Mouse (Mus musculus) forebrain, embryonic 13.5 days (tissue): ENCODE measurements around the gene Filip1l. TPM values are rescaled to one million over a fixed set of nuclear protein-coding genes. Genes with fewer than 3 reads are reported as not detected.

Experiments used
- ATAC-seq: fragments of 200-750 bp; cut with Nextera tagmentation; 2 replicates; pipeline ENCODE4 v1.8.0; 2017
- H3K27ac ChIP-seq: fragments of 300-500 bp; sonication (generic); 2 replicates; pipeline ENCODE4 v1.5.1; 2015; ENCODE audit warnings: inconsistent platforms, mild to moderate bottlenecking, moderate library complexity
- H3K27me3 ChIP-seq: fragments of 300-500 bp; sonication (generic); 2 replicates; pipeline ENCODE4 v1.6.1; 2015; ENCODE audit warnings: mild to moderate bottlenecking, inconsistent platforms
- H3K36me3 ChIP-seq: fragments of 300-500 bp; sonication (generic); 2 replicates; pipeline ENCODE4 v1.6.1; 2015; ENCODE audit warnings: mild to moderate bottlenecking, inconsistent platforms; ENCODE audit not compliant: poor library complexity, severe bottlenecking
- H3K4me1 ChIP-seq: fragments of 300-500 bp; sonication (generic); 2 replicates; pipeline ENCODE4 v1.6.1; 2015; ENCODE audit warnings: inconsistent platforms
- H3K4me2 ChIP-seq: fragments of 300-500 bp; sonication (generic); 2 replicates; pipeline ENCODE4 v1.6.1; 2015; ENCODE audit warnings: inconsistent platforms, mild to moderate bottlenecking, moderate library complexity
- H3K4me3 ChIP-seq: fragments of 300-500 bp; sonication (generic); 2 replicates; pipeline ENCODE4 v1.5.1; 2015; ENCODE audit warnings: mild to moderate bottlenecking, inconsistent platforms
- H3K9ac ChIP-seq: fragments of 300-500 bp; sonication (generic); 2 replicates; pipeline ENCODE4 v1.6.1; 2015; ENCODE audit warnings: mild to moderate bottlenecking, inconsistent platforms
- H3K9me3 ChIP-seq: fragments of 300-500 bp; sonication (generic); replicated peaks from 2 replicates; pipeline ENCODE4 v1.6.1; 2016; ENCODE audit warnings: inconsistent platforms
- WGBS: fragments of 180-500 bp; shearing (Covaris S2); methylation state at CpG from one replicate; pipeline ENCODE4 v1.1.7; 2015; 5-methylcytosine and 5-hydroxymethylcytosine counted together
- polyA plus RNA-seq: library from polyadenylated mRNA; unstranded; fragments of >200 nt; fragmentation: Nextera tagmentation; extraction: Ambion mirVana; gene quantifications from 2 replicates; pipeline ENCODE4 v1.2.1, GENCODE M21; 2015

Gene Filip1l
- polyA plus RNA-seq, 1 experiment from 2014 or later: 1.9 TPM

DNA sequence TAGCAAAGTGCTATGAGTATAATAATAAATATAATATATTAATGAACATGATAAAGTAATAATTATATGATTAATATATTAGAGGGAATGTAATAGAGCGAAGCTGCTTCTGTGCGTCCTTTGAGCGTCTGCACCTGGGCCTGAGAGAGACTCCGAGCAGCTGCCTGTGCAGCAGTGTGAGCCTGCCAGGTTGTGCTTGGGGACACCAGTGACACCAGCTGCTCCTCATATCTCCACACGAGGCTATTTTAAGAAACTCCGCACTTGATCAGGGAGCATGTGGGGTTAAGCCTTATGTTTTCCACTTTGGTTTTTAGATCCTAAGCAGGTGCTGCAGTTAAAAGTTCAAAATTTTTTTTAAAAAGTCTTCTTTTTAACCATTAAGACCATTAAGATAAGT is 4.1 kb downstream of the Filip1l start:
- no peak overlapping the region for H3K27ac ChIP-seq
- ATAC-seq: no peak
- H3K27me3 ChIP-seq: no peaks in the 10 kb centered on the region
- peaks cover 7% of the 10 kb centered on the region; the same call in 1 of the 2 replicates for H3K4me1 ChIP-seq
- no peaks in the 10 kb centered on the region for H3K9me3 ChIP-seq
- WGBS: 84% methylated on average over 6 of the region's 6 CpGs
- H3K4me3 ChIP-seq: no peak overlapping the region
- H3K36me3 ChIP-seq: no peaks in the 10 kb centered on the region
- no peak overlapping the region for H3K4me2 ChIP-seq
- H3K9ac ChIP-seq: no peak overlapping the region

DNA sequence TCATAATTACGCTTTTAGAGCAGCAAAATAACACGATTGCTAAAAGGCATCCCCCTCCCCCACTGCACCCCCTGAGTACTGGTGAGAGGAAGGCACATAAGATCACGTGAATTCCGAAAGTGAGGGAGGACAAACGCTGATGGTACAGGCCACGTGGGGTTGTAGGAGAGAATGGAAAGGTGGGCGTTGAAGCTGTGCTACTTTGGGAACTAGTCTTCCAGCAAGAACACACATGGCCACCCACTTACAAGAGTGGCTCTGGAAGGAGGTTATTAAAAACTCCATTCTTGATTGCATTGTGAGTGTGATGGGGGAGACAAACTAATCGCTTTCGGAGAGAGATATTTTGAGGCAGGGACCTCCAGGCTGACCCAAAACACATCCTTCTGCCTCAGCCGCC is 6.4 kb downstream of the Filip1l start:
- Histone ChIP-seq H3K36me3 (no peaks in the 10 kb centered on the region), H3K27ac (no peak overlapping the region), H3K9me3 (no peaks in the 10 kb centered on the region), H3K9ac (no peak overlapping the region), H3K4me1 (peaks cover 5% of the 10 kb centered on the region; the same call in 1 of the 2 replicates), H3K4me2 (no peak overlapping the region), H3K27me3 (no peaks in the 10 kb centered on the region), H3K4me3 (no peak overlapping the region)
- WGBS: 87% methylated on average over 10 of the region's 10 CpGs
- ATAC-seq: no peak

DNA sequence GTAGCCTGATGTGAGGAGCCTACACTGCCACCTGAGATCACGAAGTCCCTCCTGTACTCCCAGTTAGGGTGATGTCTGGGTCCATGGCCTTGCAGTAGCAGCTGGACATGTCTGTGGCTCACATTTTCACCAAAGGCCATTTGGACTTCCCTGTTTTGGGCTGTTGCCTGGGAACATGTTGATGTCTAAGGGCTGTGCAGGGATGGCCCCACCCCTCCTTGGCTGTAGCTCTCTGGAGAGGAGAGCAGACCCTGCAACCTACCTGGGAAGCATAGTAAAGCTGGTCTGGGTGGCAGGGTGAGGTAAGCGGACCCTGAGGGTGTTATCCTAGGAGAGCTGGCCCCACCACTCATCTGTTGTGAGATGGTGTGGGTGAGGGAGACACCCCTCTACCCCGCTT is 7.9 kb downstream of the Filip1l start:
- ATAC-seq: no peak
- Histone ChIP-seq H3K4me2 (no peak overlapping the region), H3K9me3 (no peaks in the 10 kb centered on the region), H3K4me3 (no peak overlapping the region), H3K9ac (no peak overlapping the region), H3K36me3 (no peaks in the 10 kb centered on the region), H3K27ac (no peak overlapping the region), H3K4me1 (peaks cover 5% of the 10 kb centered on the region; the same call in 1 of the 2 replicates), H3K27me3 (no peaks in the 10 kb centered on the region)
- 91% methylated on average over 3 of the region's 3 CpGs for WGBS

DNA sequence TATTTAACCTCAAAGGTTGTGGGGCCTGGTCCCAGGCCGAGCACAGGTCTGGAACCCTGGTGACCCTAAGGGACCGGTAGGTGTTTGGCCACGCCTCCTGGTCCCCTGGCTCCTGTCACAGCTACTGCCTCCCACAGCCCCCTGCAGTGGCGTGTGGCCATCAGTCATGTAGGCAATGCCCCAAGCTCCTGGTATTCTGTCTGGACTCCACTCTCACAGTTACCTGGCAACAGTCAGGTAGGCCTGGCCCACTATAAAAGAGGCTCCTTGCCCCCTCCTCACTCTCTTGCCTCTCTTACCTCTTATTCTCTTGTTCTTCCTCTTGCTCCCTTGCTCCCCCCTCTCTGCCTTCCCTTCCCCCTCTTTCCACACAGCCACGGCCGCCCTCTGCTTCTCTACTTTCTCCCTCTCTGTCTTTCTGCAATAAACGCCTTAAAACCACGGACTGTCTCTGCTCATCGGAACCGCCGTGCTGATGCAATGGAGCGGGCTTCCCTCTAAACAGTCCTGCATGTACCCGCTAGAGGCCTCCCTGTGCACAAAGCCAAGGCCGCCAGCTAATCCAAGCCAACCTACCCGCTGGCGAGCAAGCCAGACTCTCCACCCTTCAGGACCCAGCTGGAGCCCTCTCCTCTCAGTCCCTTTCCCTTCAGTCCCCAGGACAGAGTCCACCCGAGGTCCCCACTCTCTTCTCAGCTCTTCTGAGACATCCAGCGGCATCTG is 9.9 kb downstream of the Filip1l start:
- Histone ChIP-seq H3K27ac (no peak overlapping the region), H3K4me3 (no peak overlapping the region), H3K9ac (no peak overlapping the region), H3K36me3 (no peaks in the 10 kb centered on the region), H3K9me3 (no peaks in the 10 kb centered on the region), H3K27me3 (no peaks in the 10 kb centered on the region), H3K4me1 (peaks cover 5% of the 10 kb centered on the region; the same call in 1 of the 2 replicates), H3K4me2 (peak overlapping the region; percentile 36)
- peak; percentile 90 for ATAC-seq
- WGBS: 29% methylated on average over 18 of the region's 18 CpGs

DNA sequence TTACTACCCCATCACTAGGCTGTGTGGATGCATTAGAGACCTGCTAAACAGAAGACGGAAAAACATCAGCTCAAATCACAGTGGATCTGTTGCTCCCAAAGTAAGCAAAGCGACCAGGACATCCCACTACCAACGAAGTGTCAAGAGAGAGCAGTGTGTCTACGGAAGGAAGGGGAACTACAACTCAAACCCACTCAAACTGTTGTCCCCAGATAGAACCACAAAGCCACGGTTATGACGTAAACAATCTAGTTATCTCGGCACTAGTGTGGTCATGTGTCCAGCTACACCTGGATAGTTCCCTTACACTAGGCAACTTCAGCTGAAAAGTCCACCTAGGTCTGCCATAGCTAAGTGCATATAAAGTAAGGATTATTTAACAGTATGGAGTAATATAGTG is 11.6 kb downstream of the Filip1l start:
- no peak overlapping the region for H3K4me3 ChIP-seq
- H3K4me1 ChIP-seq: peaks cover 5% of the 10 kb centered on the region; the same call in 1 of the 2 replicates
- ATAC-seq: no peak
- H3K27ac ChIP-seq: no peak overlapping the region
- no peaks in the 10 kb centered on the region for H3K9me3 ChIP-seq
- 93% methylated on average over 7 of the region's 7 CpGs for WGBS
- H3K9ac ChIP-seq: no peak overlapping the region
- no peak overlapping the region for H3K4me2 ChIP-seq
- no peaks in the 10 kb centered on the region for H3K27me3 ChIP-seq
- H3K36me3 ChIP-seq: no peaks in the 10 kb centered on the region

DNA sequence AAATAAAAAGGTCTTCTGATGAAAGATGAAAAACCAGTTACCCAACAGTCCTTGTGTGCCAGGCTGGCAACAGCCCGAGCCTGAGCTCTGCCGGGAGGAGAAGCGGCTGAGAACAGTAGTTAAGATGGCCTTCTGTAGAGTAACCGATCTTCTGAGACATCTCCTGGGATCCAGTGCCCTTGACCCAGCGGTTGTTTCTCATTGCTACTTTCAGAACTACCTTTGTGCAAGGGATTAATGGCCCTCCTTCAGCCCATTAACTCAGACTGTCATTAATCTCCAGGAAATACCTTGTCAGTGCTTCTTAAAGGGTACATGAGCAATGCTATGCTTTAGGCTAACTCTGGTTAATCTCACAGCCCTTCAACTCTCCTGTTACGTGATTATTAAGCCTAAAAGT is 13.2 kb downstream of the Filip1l start:
- ATAC-seq: no peak
- H3K27me3 ChIP-seq: no peaks in the 10 kb centered on the region
- H3K4me2 ChIP-seq: no peak overlapping the region
- no peaks in the 10 kb centered on the region for H3K9me3 ChIP-seq
- H3K27ac ChIP-seq: no peak overlapping the region
- peaks cover 5% of the 10 kb centered on the region; the same call in 1 of the 2 replicates for H3K4me1 ChIP-seq
- WGBS: 83% methylated on average over 6 of the region's 6 CpGs
- H3K36me3 ChIP-seq: no peaks in the 10 kb centered on the region
- no peak overlapping the region for H3K9ac ChIP-seq
- H3K4me3 ChIP-seq: no peak overlapping the region

DNA sequence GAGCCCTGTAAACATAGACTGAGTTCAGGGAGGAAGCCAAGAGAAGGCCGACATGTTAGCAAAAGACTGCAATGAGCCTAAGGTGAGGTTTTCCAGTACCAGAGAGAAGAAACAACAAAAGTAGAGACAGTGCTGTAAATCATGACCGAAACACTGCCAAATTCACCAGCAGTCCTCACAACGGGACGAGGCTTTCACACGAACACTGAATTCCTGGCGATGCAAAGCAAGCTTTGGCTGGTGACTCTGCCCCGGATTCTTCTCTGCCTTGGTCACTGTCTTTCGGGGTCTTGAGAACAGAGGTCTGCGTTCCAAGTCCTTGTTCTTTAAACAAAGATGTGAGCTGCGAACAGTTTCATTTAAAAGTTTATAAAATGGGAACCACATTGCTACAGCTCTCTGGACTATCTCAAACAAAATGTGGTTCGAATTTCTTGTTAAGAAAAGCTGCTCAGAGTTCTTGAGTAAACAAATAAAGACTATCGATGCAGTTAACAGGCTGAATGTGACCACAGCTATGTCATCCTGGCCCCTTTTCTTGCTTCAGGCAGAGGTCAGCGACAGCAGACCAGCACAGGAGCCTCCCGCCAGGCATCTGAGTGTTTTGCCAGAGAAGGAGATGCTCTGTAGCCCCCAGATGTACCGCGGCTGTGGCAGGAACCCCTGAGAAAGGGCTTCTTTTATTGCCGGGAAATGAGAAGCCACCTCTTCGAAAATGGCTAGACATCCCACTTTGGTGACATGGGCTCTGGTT is 14.2 kb downstream of the Filip1l start:
- no peaks in the 10 kb centered on the region for H3K36me3 ChIP-seq
- H3K27me3 ChIP-seq: no peaks in the 10 kb centered on the region
- H3K4me1 ChIP-seq: peaks cover 5% of the 10 kb centered on the region; the same call in 1 of the 2 replicates
- WGBS: 85% methylated on average over 18 of the region's 18 CpGs
- H3K4me3 ChIP-seq: no peak overlapping the region
- no peak overlapping the region for H3K9ac ChIP-seq
- H3K9me3 ChIP-seq: no peaks in the 10 kb centered on the region
- no peak overlapping the region for H3K27ac ChIP-seq
- ATAC-seq: no peak
- H3K4me2 ChIP-seq: no peak overlapping the region

DNA sequence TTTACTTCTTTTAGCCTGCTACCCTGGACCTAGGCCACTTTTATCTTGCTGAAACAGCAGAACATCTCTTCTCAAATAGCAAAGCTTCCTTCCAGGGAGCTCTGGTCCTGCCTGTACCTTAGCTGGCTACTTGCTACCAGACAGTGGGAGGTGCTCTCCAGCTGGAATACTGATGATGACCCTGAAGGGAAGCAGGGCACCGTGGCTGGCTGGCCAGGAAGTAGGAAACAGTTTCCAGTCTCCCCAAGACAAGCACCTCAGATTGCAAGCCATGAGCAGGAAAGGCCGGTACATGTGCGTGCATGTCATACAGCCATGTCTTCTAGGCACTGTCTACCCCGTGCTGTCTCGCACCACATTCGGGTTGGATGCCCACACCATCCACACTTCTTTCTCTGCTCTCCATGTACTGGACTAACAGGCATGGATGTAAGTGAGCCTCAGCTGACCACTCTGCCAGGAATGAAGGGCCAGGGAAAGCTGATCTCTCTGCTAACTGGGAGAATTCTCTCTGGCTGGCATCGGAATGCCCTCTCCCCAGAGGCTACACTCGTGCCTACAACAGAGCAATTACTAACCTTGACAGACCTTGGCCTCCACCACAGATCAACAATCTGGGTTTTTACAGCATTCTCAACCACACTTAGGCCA is 17.1 kb downstream of the Filip1l start:
- WGBS: 90% methylated on average over 8 of the region's 8 CpGs
- no peak for ATAC-seq
- no peaks in the 10 kb centered on the region for H3K27me3 ChIP-seq

DNA sequence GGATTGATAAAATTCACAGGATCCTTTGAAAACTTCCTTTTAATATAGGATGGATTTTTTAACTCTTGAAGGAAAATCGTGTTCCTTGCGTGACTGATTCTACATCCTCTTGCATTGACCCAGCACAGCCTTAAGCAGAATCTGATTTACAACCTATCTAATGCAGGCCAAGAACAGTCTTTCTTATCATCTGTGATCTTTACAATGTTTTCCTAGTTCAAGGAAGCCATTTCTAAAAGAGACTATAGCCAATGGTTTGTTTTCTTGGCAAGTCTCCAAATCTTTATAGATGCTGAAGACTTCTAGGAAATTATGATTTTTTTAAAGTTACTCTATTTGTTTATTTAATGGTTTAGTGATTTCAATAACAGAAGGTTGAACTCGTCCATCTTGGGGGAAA is 19.3 kb downstream of the Filip1l start:
- Histone ChIP-seq H3K27ac (no peak overlapping the region), H3K4me2 (no peak overlapping the region), H3K9ac (no peak overlapping the region), H3K27me3 (no peaks in the 10 kb centered on the region), H3K4me3 (no peak overlapping the region), H3K36me3 (no peaks in the 10 kb centered on the region), H3K9me3 (no peaks in the 10 kb centered on the region), H3K4me1 (no peaks in the 10 kb centered on the region)
- 93% methylated on average over 3 of the region's 3 CpGs for WGBS
- ATAC-seq: no peak

More for the DNA sequence above, 17.1 kb downstream of the Filip1l start:
- Histone ChIP-seq H3K4me3 (no peak overlapping the region), H3K4me1 (no peaks in the 10 kb centered on the region), H3K9me3 (no peaks in the 10 kb centered on the region), H3K4me2 (no peak overlapping the region), H3K27ac (no peak overlapping the region), H3K36me3 (no peaks in the 10 kb centered on the region), H3K9ac (no peak overlapping the region)

DNA sequence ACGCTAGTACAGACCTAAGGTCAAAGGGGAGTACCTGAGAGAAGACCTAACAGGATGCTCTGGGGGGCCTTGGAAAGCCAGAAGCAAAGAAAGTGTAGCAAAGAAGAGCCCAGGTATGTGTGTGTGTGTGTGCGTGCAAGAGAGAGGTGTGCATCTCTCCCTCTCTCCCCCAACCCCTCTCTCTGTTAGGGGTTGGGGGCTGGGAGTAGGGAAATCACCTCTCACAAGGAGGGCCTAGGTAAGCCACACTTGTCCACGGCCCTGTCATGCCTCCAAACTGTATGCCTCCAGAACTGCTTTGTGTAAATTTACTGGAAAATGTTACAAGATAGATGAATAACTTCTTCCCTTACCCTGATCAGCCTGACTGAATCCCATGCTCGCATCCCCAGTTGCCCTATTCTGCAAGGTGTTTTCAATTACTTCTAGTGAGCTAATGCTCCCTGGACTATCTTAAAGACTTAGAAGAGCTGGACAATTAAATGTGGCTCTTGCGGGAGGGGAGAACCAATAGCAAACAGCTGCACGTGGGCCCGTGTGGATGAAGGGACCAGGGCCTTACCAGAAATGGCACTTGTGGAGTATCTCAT is 22.4 kb downstream of the Filip1l start:
- 85% methylated on average over 7 of the region's 7 CpGs for WGBS
- Histone ChIP-seq H3K27ac (no peak overlapping the region), H3K36me3 (no peaks in the 10 kb centered on the region), H3K4me3 (no peak overlapping the region), H3K9me3 (no peaks in the 10 kb centered on the region), H3K27me3 (no peaks in the 10 kb centered on the region), H3K4me2 (no peak overlapping the region), H3K4me1 (no peaks in the 10 kb centered on the region), H3K9ac (no peak overlapping the region)
- no peak for ATAC-seq

DNA sequence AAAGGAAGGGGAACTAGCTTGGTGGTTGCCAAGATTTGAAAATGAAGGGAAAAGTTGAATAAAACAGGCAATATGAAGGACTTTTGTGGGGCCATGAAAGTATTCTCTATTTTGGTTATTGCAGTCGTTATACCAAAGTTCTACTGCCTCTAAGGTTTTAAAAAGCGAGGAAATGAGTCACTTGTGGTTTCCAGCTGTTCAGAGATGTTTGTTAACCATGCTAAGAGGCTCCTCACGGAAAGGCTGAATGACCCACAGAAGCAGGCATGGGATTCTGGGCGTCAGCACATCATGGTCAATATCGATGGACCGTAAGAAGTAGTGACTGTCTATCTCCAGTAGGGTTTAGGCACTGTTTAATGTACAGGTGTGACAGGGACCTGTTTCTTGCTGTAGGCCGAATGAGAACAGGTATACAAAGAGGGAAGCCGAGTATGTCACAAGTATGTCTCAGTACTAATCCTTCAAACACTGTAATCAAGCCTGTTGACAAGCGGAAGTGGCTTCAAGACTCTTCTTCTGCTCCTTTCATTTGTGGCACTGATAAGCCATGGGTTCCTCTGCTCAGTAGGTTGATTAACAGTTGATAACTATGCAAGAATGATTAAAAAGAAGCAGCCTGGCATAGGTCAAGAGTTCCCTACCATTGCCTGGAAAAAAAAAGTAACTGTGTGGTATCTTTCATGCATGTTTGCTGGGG is 25.9 kb downstream of the Filip1l start:
- no peaks in the 10 kb centered on the region for H3K27me3 ChIP-seq
- H3K4me1 ChIP-seq: no peaks in the 10 kb centered on the region
- 0 out of 2 replicates have a peak, but pooled peaks cover 4% of the 10 kb centered on the region for H3K9me3 ChIP-seq
- H3K9ac ChIP-seq: no peak overlapping the region
- no peak overlapping the region for H3K4me2 ChIP-seq
- WGBS: 86% methylated on average over 9 of the region's 9 CpGs
- H3K27ac ChIP-seq: no peak overlapping the region
- H3K36me3 ChIP-seq: no peaks in the 10 kb centered on the region
- no peak for ATAC-seq
- no peak overlapping the region for H3K4me3 ChIP-seq
